Mouse (Mus musculus) liver, adult (tissue): ENCODE results near the gene Usp11.

Experiments used
- GATA4 ChIP-seq: IDR thresholded peaks from 2 replicates; pipeline ENCODE4 v1.6.1; 2014; ENCODE audit warnings: mild to moderate bottlenecking, low read length; ENCODE audit not compliant: insufficient replicate concordance

Gene Usp11

DNA sequence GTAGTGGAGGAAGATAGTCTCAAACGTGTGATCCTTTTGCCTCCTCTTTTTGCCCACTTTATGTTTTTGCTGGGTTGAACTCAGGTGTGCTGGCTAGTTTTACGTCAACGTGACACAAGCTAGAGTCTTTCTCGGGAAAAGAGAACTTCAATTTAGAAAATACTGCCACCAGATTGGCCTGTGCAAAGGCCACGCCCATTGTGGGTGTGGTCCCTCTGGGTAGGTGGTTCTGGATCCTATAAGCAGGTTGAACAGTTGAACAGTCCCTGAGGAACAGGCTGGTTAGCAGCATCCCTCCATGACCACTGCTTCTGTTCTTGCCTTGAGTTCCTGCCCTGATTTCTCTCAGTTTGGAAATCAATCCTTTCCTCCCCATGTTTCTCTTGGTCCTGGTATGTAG is 25.0 kb downstream of the Usp11 start:
- TF ChIP-seq GATA4, result no peak

DNA sequence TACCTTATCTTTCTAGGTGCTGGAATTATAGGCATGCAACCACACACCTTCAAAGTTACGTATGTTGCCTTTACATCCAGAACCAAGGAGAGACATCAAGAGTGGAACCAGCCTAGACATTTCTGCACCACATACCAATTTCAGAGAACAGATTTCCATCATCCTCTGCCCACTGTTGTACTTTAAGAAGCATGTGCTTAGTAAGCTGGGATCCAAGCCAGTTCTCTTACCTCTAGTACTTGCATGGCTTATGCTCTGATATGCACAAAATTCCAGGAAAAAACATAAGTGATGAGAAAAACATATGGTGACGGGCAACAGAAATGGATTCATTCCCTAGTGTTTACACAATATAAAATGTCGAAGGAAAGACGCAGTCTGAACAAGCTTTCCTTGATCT is 32.8 kb downstream of the Usp11 start:
- no peak for TF ChIP-seq GATA4

DNA sequence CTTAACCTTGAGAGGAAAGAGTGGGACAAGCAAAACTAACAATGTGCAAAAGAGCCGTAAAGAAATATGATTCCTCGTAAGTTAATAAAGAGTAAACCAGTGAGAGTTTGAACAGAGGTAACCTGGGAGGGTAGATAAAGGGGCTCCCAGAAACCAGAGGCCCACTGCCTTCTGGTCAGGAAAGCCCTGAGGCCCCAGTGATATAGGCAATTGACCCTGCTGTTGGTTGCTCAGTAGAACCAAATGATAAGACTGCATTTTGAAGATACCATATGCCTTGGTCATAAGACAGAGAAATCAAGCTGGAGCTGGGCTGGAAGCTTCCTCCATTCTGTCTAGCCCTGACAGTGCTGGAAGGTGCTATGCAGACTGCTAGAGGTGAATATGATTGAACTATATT is 45.1 kb downstream of the Usp11 start:
- TF ChIP-seq GATA4, result no peak

DNA sequence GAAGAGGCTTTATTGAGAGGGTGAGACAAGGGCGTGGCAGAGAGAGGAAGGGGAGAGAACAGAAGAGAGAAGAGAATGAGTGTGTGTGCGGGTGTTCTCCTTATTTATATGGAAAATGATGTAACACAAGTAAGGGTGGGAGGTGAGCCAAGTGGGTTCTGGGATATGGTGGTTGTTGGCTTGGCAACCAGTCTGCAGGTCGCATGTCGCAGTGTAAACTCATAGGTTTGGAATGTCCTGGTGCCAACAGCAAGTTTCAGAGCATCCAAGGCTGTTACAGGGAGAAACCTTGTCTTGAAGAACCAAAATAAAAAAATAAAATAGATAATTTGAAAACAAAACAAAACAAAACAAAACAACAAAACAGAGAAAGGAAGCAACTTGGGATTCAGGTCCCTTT is 57.5 kb downstream of the Usp11 start:
- no peak for TF ChIP-seq GATA4
